Mouse (Mus musculus): ENCODE data around the gene Ccdc188.

DNA sequence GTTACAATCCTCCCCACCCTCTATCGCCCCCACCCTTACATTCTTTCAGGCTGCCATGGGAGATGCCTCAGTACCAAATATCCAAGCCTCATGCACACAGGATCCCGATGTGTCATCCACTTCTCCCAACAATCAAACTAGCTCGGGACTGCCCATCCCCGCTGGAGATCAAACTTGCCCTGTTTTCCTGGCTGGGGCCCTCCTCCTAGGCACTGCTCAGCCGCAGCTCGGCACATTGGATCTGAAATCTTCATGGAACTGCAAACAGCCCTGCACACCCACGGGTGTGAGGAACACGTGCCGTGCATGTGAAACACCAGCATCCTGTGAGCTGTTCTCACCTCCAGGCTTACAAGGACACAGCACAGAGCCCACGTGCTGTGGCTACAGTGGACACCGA is 43.9 kb upstream of the Ccdc188 start:
- TF ChIP-seq POLR2A (IDR thresholded peaks at IDR 0.05; ENCODE audit: low read depth, low read length) (no peak), CTCF (IDR thresholded peaks at IDR 0.05; ENCODE audit: extremely low read depth, insufficient read depth, insufficient read length, insufficient replicate concordance) (no peak)
